Mouse (Mus musculus): ENCODE data around the gene Thsd7b. TPM values are rescaled to one million over a fixed set of nuclear protein-coding genes. Genes with fewer than 3 reads are reported as not detected.

Gene Thsd7b
- polyA plus RNA-seq, 1 experiment = 0.16 TPM

DNA sequence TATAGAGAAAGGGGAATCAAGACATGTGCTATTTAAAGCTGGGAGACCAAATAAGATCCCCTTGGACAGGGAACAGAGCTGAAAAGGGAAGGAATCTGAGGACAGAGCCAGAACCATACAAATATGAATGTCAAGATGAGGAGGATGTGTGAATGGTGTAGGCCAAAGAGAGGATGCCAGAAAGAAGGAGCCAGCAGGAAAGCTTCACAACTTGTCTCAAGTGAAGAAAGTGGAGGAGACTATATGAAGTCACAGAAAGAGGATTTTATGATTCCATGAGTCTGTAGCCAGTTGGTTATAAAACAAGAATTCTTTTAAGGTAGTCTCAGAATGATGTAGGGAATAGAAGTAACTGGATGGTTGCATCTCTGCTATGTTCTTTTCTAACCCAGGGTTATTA lies 148.5 kb downstream of the Thsd7b start:
- Histone ChIP-seq H3K36me3 (ENCODE audit: control insufficient read depth, insufficient read depth) (no peaks in the 10 kb centered on the region), H3K27me3 (ENCODE audit: control insufficient read depth, insufficient read depth, insufficient read length) (no peaks in the 10 kb centered on the region), H3K79me2 (ENCODE audit: control insufficient read depth, insufficient read depth) (no peaks in the 10 kb centered on the region), H3K4me3 (no peak overlapping the region), H3ac (ENCODE audit: control insufficient read depth, insufficient read length) (no peak overlapping the region), H3K4me2 (ENCODE audit: low read depth) (no peak overlapping the region)
- TF ChIP-seq E2F4 (IDR thresholded peaks at IDR 0.05; ENCODE audit: insufficient read depth) (no peak), SRF (IDR thresholded peaks at IDR 0.05; ENCODE audit: control insufficient read depth, insufficient read length, low read depth) (no peak), MYOG (IDR thresholded peaks at IDR 0.05; ENCODE audit: control insufficient read depth in 1 of 3, insufficient read depth in 1 of 3, insufficient read length in 2 of 3, low read depth in 2 of 3) (no peak)

DNA sequence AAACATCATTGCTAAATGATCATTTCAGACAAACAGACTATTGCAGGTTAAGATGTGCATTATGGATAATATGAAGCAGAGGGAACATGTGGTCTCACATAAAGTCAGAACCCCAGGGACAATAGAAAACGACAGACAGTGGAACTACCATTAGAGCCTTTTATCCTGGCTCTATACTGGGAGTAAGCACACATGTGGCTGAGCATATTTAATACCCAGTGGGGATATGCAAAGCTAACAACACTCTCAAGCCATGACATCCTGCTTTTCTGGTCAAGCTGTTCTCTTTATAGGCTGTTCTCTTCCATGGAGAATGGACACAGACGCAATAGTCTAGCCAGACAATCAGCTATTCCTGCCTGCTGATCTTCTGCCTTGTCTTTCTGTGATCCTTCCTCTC lies 191.3 kb downstream of the Thsd7b start:
- no peak overlapping the region for H3ac ChIP-seq (ENCODE audit: control insufficient read depth, insufficient read length)
- H3K4me3 ChIP-seq = no peak overlapping the region
- TF ChIP-seq MYOD1 (IDR thresholded peaks at IDR 0.05; ENCODE audit: control insufficient read depth in 1 of 3, insufficient read length in 2 of 3, low read depth in 2 of 3) (no peak), POLR2AphosphoS2 (IDR thresholded peaks at IDR 0.05; ENCODE audit: insufficient read length, low read depth) (no peak), REST (IDR thresholded peaks at IDR 0.05; ENCODE audit: insufficient read depth, insufficient read length) (no peak), POLR2A (IDR thresholded peaks at IDR 0.05; ENCODE audit: insufficient read length, low read depth) (no peak), TCF3 (IDR thresholded peaks at IDR 0.05; ENCODE audit: insufficient read length, low read depth) (no peak), MYOG (IDR thresholded peaks at IDR 0.05; ENCODE audit: control insufficient read depth in 1 of 3, insufficient read depth in 1 of 3, insufficient read length in 2 of 3, low read depth in 2 of 3) (no peak), CEBPB (IDR thresholded peaks at IDR 0.05; ENCODE audit: insufficient read depth, poor library complexity, severe bottlenecking) (no peak), TCF12 (IDR thresholded peaks at IDR 0.05; ENCODE audit: insufficient read depth, poor library complexity, severe bottlenecking) (no peak), USF1 (IDR thresholded peaks at IDR 0.05; ENCODE audit: low read depth) (no peak), SRF (IDR thresholded peaks at IDR 0.05; ENCODE audit: control insufficient read depth, insufficient read length, low read depth) (no peak)
- H3K36me3 ChIP-seq (ENCODE audit: control insufficient read depth, insufficient read depth) = no peaks in the 10 kb centered on the region
- H3K79me2 ChIP-seq (ENCODE audit: control insufficient read depth, insufficient read depth) = no peaks in the 10 kb centered on the region
- no peaks in the 10 kb centered on the region for H3K27me3 ChIP-seq (ENCODE audit: control insufficient read depth, insufficient read depth, insufficient read length)
- no peak overlapping the region for H3K4me2 ChIP-seq (ENCODE audit: low read depth)

DNA sequence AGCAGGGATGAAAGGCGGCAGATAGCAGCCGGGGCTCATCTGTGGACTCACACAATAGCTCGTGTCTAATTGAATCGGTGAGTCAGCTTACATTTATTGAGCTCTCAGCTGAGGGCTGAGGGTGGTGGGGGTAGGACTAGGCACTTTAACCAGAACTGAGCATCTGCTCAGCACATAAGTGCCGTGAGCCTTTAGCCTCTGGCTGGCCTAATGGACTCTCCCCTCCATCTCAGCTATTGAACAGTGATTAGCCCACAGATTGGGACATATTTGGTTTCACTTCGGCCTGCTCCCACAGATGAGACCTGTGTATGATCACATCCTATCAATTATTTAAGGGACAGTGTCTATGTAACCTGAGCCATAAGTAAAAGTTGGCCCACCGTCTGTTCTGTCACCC lies 200.4 kb downstream of the Thsd7b start:
- peak in 1 of 3 experiments; percentile 25 for TF ChIP-seq MYOD1 (IDR thresholded peaks at IDR 0.05; ENCODE audit: control insufficient read depth in 1 of 3, insufficient read length in 2 of 3, low read depth in 2 of 3)
- no peak for TF ChIP-seq SRF (IDR thresholded peaks at IDR 0.05; ENCODE audit: control insufficient read depth, insufficient read length, low read depth)
- Histone ChIP-seq H3K27me3 (ENCODE audit: control insufficient read depth, insufficient read depth, insufficient read length) (no peaks in the 10 kb centered on the region), H3K79me2 (ENCODE audit: control insufficient read depth, insufficient read depth) (no peaks in the 10 kb centered on the region), H3K4me3 (no peak overlapping the region), H3K4me2 (ENCODE audit: low read depth) (peak overlapping the region; percentile 5), H3K36me3 (ENCODE audit: control insufficient read depth, insufficient read depth) (no peaks in the 10 kb centered on the region), H3ac (ENCODE audit: control insufficient read depth, insufficient read length) (no peak overlapping the region)

DNA sequence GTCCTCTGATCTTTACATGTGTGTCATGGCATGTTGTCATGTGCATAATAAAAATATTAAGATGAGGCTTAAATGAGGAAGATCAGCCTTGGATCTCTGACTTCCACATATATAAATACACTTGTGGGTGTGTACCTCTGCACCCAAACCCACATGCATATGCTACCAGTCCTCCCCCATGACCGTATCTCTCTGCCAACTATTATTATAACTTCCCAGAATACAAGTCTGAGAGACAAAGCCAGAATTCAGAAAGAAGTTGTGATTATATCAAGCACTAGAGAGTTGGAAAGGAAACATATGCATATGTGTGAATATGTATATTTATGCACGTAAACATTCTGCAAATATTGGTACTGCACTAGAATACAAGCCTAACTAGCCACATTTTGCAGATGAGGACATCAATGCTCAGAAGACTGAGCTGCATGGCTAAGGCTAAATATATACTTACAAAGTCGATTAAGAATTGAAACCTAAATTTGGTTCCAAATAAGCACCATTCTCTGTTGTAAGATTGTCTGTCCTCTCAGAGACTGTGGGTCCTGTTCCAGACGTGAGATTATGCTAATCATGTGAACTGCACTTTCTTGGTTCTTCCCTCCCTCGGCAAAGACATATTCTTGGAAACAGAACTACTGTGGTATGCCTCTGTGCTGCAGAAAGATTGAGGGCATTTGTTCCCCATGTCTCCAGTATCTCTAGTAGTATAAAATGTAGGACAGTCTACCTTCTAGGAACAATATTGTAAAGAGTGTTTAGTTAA lies 211.3 kb downstream of the Thsd7b start:
- no peaks in the 10 kb centered on the region for H3K79me2 ChIP-seq (ENCODE audit: control insufficient read depth, insufficient read depth)
- H3K27me3 ChIP-seq (ENCODE audit: control insufficient read depth, insufficient read depth, insufficient read length) = no peaks in the 10 kb centered on the region
- no peak overlapping the region for H3K4me2 ChIP-seq (ENCODE audit: low read depth)
- no peak for TF ChIP-seq MAX (IDR thresholded peaks at IDR 0.05; ENCODE audit: low read depth)
- no peak for TF ChIP-seq POLR2A (IDR thresholded peaks at IDR 0.05; ENCODE audit: insufficient read length, low read depth)
- TF ChIP-seq E2F4 (IDR thresholded peaks at IDR 0.05; ENCODE audit: insufficient read depth) = no peak
- TF ChIP-seq SRF (IDR thresholded peaks at IDR 0.05; ENCODE audit: control insufficient read depth, insufficient read length, low read depth) = no peak
- no peak for TF ChIP-seq REST (IDR thresholded peaks at IDR 0.05; ENCODE audit: insufficient read depth, insufficient read length)
- TF ChIP-seq MYOD1 (IDR thresholded peaks at IDR 0.05; ENCODE audit: control insufficient read depth in 1 of 3, insufficient read length in 2 of 3, low read depth in 2 of 3) = no peak
- TF ChIP-seq CEBPB (IDR thresholded peaks at IDR 0.05; ENCODE audit: insufficient read depth, poor library complexity, severe bottlenecking) = no peak
- TF ChIP-seq TCF12 (IDR thresholded peaks at IDR 0.05; ENCODE audit: insufficient read depth, poor library complexity, severe bottlenecking) = no peak
- no peak for TF ChIP-seq POLR2AphosphoS2 (IDR thresholded peaks at IDR 0.05; ENCODE audit: insufficient read length, low read depth)
- no peak overlapping the region for H3ac ChIP-seq (ENCODE audit: control insufficient read depth, insufficient read length)
- no peaks in the 10 kb centered on the region for H3K36me3 ChIP-seq (ENCODE audit: control insufficient read depth, insufficient read depth)
- H3K4me3 ChIP-seq = no peak overlapping the region

DNA sequence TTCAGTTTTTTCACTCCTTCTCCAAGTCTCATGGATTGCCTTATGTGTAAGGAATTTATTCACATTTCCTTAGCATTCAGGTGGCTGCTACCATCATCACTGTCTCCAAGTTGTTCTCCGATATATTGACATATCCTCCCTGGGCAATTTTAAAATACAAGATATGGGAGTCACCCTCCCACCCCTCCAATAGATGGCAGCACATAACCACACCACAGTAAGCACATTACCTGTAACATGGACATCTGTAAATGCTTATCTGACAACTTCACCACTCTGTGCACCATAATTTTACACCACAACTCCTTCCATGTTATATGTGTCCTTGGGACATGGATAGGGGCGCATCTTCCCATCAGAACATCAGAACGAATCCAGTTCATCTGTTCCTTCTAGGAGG lies 218.0 kb downstream of the Thsd7b start:
- H3K36me3 ChIP-seq (ENCODE audit: control insufficient read depth, insufficient read depth) = no peaks in the 10 kb centered on the region
- no peak for TF ChIP-seq MYOG (IDR thresholded peaks at IDR 0.05; ENCODE audit: control insufficient read depth in 1 of 3, insufficient read depth in 1 of 3, insufficient read length in 2 of 3, low read depth in 2 of 3)
- no peak for TF ChIP-seq TCF3 (IDR thresholded peaks at IDR 0.05; ENCODE audit: insufficient read length, low read depth)
- no peak for TF ChIP-seq MYOD1 (IDR thresholded peaks at IDR 0.05; ENCODE audit: control insufficient read depth in 1 of 3, insufficient read length in 2 of 3, low read depth in 2 of 3)
- TF ChIP-seq POLR2A (IDR thresholded peaks at IDR 0.05; ENCODE audit: insufficient read length, low read depth) = no peak
- TF ChIP-seq USF1 (IDR thresholded peaks at IDR 0.05; ENCODE audit: low read depth) = no peak
- no peak for TF ChIP-seq E2F4 (IDR thresholded peaks at IDR 0.05; ENCODE audit: insufficient read depth)
- TF ChIP-seq MAX (IDR thresholded peaks at IDR 0.05; ENCODE audit: low read depth) = no peak
- TF ChIP-seq CEBPB (IDR thresholded peaks at IDR 0.05; ENCODE audit: insufficient read depth, poor library complexity, severe bottlenecking) = no peak
- no peak for TF ChIP-seq POLR2AphosphoS2 (IDR thresholded peaks at IDR 0.05; ENCODE audit: insufficient read length, low read depth)
- TF ChIP-seq TCF12 (IDR thresholded peaks at IDR 0.05; ENCODE audit: insufficient read depth, poor library complexity, severe bottlenecking) = no peak
- TF ChIP-seq REST (IDR thresholded peaks at IDR 0.05; ENCODE audit: insufficient read depth, insufficient read length) = no peak
- TF ChIP-seq SRF (IDR thresholded peaks at IDR 0.05; ENCODE audit: control insufficient read depth, insufficient read length, low read depth) = no peak

More for the DNA sequence above, 218.0 kb downstream of the Thsd7b start:
- H3ac ChIP-seq (ENCODE audit: control insufficient read depth, insufficient read length) = no peak overlapping the region
- H3K79me2 ChIP-seq (ENCODE audit: control insufficient read depth, insufficient read depth) = no peaks in the 10 kb centered on the region
- H3K27me3 ChIP-seq (ENCODE audit: control insufficient read depth, insufficient read depth, insufficient read length) = no peaks in the 10 kb centered on the region
- H3K4me2 ChIP-seq (ENCODE audit: low read depth) = no peak overlapping the region
- H3K4me3 ChIP-seq = no peak overlapping the region
